Mouse (Mus musculus) liver, embryonic 16.5 days (tissue): ENCODE measurements around the gene Tln2. TPM values are rescaled to one million over a fixed set of nuclear protein-coding genes. Genes with fewer than 3 reads are reported as not detected.

Source experiments
- ATAC-seq: fragments of 200-750 bp; cut with Nextera tagmentation; 2 replicates; pipeline ENCODE4 v1.8.0; 2017; ENCODE audit warnings: low read depth, mild to moderate bottlenecking, moderate number of reproducible peaks, moderate library complexity
- H3K27ac ChIP-seq: fragments of 300-500 bp; sonication (generic); 2 replicates; pipeline ENCODE4 v1.5.1; 2014; ENCODE audit warnings: mild to moderate bottlenecking, low read length
- H3K27me3 ChIP-seq: fragments of 300-500 bp; sonication (generic); 2 replicates; pipeline ENCODE4 v1.6.1; 2014; ENCODE audit warnings: low read depth, low read length, mixed read lengths; ENCODE audit not compliant: control insufficient read depth, insufficient read depth
- H3K36me3 ChIP-seq: fragments of 300-500 bp; sonication (generic); 2 replicates; pipeline ENCODE4 v1.6.1; 2014; ENCODE audit warnings: mild to moderate bottlenecking; ENCODE audit not compliant: control insufficient read depth, insufficient read depth
- H3K4me1 ChIP-seq: fragments of 300-500 bp; sonication (generic); 2 replicates; pipeline ENCODE4 v1.6.1; 2014; ENCODE audit warnings: low read depth, low read length, mixed read lengths; ENCODE audit not compliant: control insufficient read depth
- H3K4me2 ChIP-seq: fragments of 300-500 bp; sonication (generic); 2 replicates; pipeline ENCODE4 v1.6.1; 2014; ENCODE audit warnings: low read depth, low read length, mixed read lengths
- H3K4me3 ChIP-seq: fragments of 300-500 bp; sonication (generic); 2 replicates; pipeline ENCODE4 v1.5.1; 2014; ENCODE audit warnings: low read depth, mild to moderate bottlenecking, low read length
- H3K9ac ChIP-seq: fragments of 300-500 bp; sonication (generic); 2 replicates; pipeline ENCODE4 v1.6.1; 2014; ENCODE audit warnings: low read depth, low read length
- H3K9me3 ChIP-seq: fragments of 300-500 bp; sonication (generic); replicated peaks from 2 replicates; pipeline ENCODE4 v1.6.1; 2016; ENCODE audit warnings: low read length; ENCODE audit not compliant: control insufficient read depth
- WGBS: fragments of 180-500 bp; shearing (Covaris S2); extraction: QIAGEN DNeasy Blood & Tissue Kit; methylation state at CpG from one replicate; pipeline ENCODE4 v1.1.7; 2014; ENCODE audit not compliant: insufficient replicate concordance; 5-methylcytosine and 5-hydroxymethylcytosine counted together
- polyA plus RNA-seq: library from polyadenylated mRNA; unstranded; fragments of >200 nt; fragmentation: Nextera tagmentation; extraction: Ambion mirVana; gene quantifications from 2 replicates; pipeline ENCODE4 v1.2.1, GENCODE M21; 2015

Gene Tln2
- polyA plus RNA-seq, 1 experiment from 2014 or later: 3.4 TPM

GRCm38 (mm10) chr9:67213275-67213674 lies 346.2 kb downstream of the Tln2 start:
- H3K4me3 ChIP-seq: no peak overlapping the region
- no peaks in the 10 kb centered on the region for H3K4me1 ChIP-seq
- WGBS: 40% methylated on average over 6 of the region's 6 CpGs
- H3K27me3 ChIP-seq: no peaks in the 10 kb centered on the region
- no peaks in the 10 kb centered on the region for H3K9me3 ChIP-seq
- no peak overlapping the region for H3K27ac ChIP-seq
- ATAC-seq: no peak
- H3K36me3 ChIP-seq: no peaks in the 10 kb centered on the region
- no peak overlapping the region for H3K4me2 ChIP-seq
- no peak overlapping the region for H3K9ac ChIP-seq

GRCm38 (mm10) chr9:67211220-67211619 lies 348.3 kb downstream of the Tln2 start:
- no peak for ATAC-seq
- Histone ChIP-seq H3K9ac (no peak overlapping the region), H3K4me1 (no peaks in the 10 kb centered on the region), H3K36me3 (no peaks in the 10 kb centered on the region), H3K27me3 (no peaks in the 10 kb centered on the region), H3K4me3 (no peak overlapping the region), H3K9me3 (no peaks in the 10 kb centered on the region), H3K27ac (no peak overlapping the region), H3K4me2 (no peak overlapping the region)
- 75% methylated on average over 4 of the region's 4 CpGs for WGBS

GRCm38 (mm10) chr9:67209451-67209850 lies 350.1 kb downstream of the Tln2 start:
- H3K4me3 ChIP-seq: no peak overlapping the region
- H3K4me2 ChIP-seq: no peak overlapping the region
- no peaks in the 10 kb centered on the region for H3K27me3 ChIP-seq
- 90% methylated on average over 9 of the region's 9 CpGs for whole genome bisulfite sequencing
- no peaks in the 10 kb centered on the region for H3K36me3 ChIP-seq
- H3K27ac ChIP-seq: no peak overlapping the region
- no peak overlapping the region for H3K9ac ChIP-seq
- H3K9me3 ChIP-seq: no peaks in the 10 kb centered on the region
- ATAC-seq: no peak
- no peaks in the 10 kb centered on the region for H3K4me1 ChIP-seq

- Histone ChIP-seq H3K4me2 (no peak overlapping the region), H3K9me3 (no peaks in the 10 kb centered on the region), H3K4me1 (no peaks in the 10 kb centered on the region), H3K27ac (no peak overlapping the region), H3K4me3 (no peak overlapping the region), H3K36me3 (no peaks in the 10 kb centered on the region), H3K27me3 (no peaks in the 10 kb centered on the region), H3K9ac (no peak overlapping the region)
- ATAC-seq: no peak
- WGBS: 26% methylated on average over 3 of the region's 3 CpGs
Measured at GRCm38 (mm10) chr9:67208420-67208819, 351.1 kb downstream of the Tln2 start.

GRCm38 (mm10) chr9:67205175-67205574 lies 354.3 kb downstream of the Tln2 start:
- no peak for ATAC-seq

GRCm38 (mm10) chr9:67196609-67197008 lies 362.9 kb downstream of the Tln2 start:
- WGBS: 89% methylated on average over 8 of the region's 8 CpGs
- Histone ChIP-seq H3K9ac (no peak overlapping the region), H3K36me3 (no peaks in the 10 kb centered on the region), H3K27ac (no peak overlapping the region), H3K4me3 (no peak overlapping the region), H3K9me3 (no peaks in the 10 kb centered on the region), H3K4me1 (no peaks in the 10 kb centered on the region), H3K27me3 (no peaks in the 10 kb centered on the region), H3K4me2 (no peak overlapping the region)
- ATAC-seq: no peak

More at GRCm38 (mm10) chr9:67205175-67205574, 354.3 kb downstream of the Tln2 start:
- WGBS: 56% methylated on average over 4 of the region's 4 CpGs
- no peak overlapping the region for H3K4me3 ChIP-seq
- no peaks in the 10 kb centered on the region for H3K4me1 ChIP-seq
- H3K36me3 ChIP-seq: no peaks in the 10 kb centered on the region
- no peaks in the 10 kb centered on the region for H3K27me3 ChIP-seq
- H3K27ac ChIP-seq: no peak overlapping the region
- H3K4me2 ChIP-seq: no peak overlapping the region
- H3K9me3 ChIP-seq: no peaks in the 10 kb centered on the region
- H3K9ac ChIP-seq: no peak overlapping the region

GRCm38 (mm10) chr9:67195306-67195705 lies 364.2 kb downstream of the Tln2 start:
- no peak for ATAC-seq
- Histone ChIP-seq H3K4me1 (no peaks in the 10 kb centered on the region), H3K9me3 (no peaks in the 10 kb centered on the region), H3K27ac (no peak overlapping the region), H3K4me2 (no peak overlapping the region), H3K9ac (no peak overlapping the region), H3K27me3 (no peaks in the 10 kb centered on the region), H3K4me3 (no peak overlapping the region), H3K36me3 (no peaks in the 10 kb centered on the region)
- WGBS: 58% methylated on average over 7 of the region's 7 CpGs

GRCm38 (mm10) chr9:67191488-67192331 lies 367.8 kb downstream of the Tln2 start:
- Histone ChIP-seq H3K27me3 (no peaks in the 10 kb centered on the region), H3K27ac (no peak overlapping the region), H3K9me3 (no peaks in the 10 kb centered on the region), H3K4me2 (no peak overlapping the region), H3K4me3 (no peak overlapping the region), H3K36me3 (no peaks in the 10 kb centered on the region), H3K4me1 (no peaks in the 10 kb centered on the region), H3K9ac (no peak overlapping the region)
- 64% methylated on average over 10 of the region's 10 CpGs for WGBS
- no peak for ATAC-seq

- Histone ChIP-seq H3K4me3 (no peak overlapping the region), H3K27ac (no peak overlapping the region), H3K4me1 (no peaks in the 10 kb centered on the region), H3K27me3 (no peaks in the 10 kb centered on the region), H3K36me3 (no peaks in the 10 kb centered on the region), H3K4me2 (no peak overlapping the region), H3K9ac (no peak overlapping the region), H3K9me3 (no peaks in the 10 kb centered on the region)
- WGBS: 66% methylated on average over 5 of the region's 5 CpGs
- ATAC-seq: no peak
Measured at GRCm38 (mm10) chr9:67187686-67188085, 371.8 kb downstream of the Tln2 start.
